Mouse (Mus musculus) left cerebral cortex, adult 8-10 months (tissue): ENCODE measurements around the gene Rasgef1b. TPM values are rescaled to one million over a fixed set of nuclear protein-coding genes. Genes with fewer than 3 reads are reported as not detected.

Source experiments
- DNase-seq, 2 experiments: peaks; one replicate each; pipeline ENCODE4 v3.0.0; 2022; ENCODE audit warnings: low spot score in 2 of 2
- total RNA-seq, 4 experiments: library from RNA; stranded (reverse); gene quantifications; 2 replicates each; pipeline ENCODE4 v1.2.4; 2022

Gene Rasgef1b
- total RNA-seq, 4 experiments from 2014 or later = 83.3 to 103 (median 87.8) TPM

DNA sequence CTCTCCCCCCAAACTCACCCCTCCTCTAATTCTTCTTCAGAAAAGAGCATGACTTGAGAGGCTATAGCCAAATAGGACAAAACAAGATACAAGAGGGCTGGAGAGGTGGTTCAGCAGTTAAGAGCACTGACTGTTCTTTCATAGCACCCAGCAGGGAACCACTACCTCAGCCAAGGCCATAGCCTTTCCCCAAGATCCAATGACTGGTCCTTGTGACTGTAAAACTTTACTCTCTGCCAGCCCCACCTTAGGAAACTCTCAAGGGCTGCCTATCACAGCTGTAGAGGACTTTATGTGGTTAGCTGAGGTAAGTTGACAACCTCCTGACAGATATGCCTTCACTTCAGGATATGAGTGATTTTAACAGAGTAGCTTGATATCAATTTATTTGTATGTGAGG lies 258.3 kb downstream of the Rasgef1b start:
- no peak for DNase-seq

DNA sequence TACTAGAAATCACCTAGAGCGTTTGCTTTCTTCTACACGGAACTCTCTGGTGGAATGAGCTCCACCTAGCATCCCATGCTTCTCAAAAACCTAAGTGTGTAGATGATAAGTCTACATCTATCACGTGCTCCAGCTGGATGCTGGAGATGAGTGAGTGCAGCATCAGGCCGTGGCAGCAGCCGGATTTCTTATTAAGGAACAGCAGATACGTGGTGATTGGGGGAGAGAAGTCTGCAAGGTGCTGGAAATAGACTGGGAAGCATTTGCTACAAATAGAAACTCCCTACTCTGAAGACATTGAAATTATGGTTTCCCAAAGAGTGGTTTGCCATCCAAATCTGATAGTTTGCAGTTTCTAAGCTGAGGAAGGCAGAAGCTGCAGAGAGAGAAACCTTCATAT lies 269.9 kb downstream of the Rasgef1b start:
- peak in 1 of 2 experiments; percentile 64 for DNase-seq

DNA sequence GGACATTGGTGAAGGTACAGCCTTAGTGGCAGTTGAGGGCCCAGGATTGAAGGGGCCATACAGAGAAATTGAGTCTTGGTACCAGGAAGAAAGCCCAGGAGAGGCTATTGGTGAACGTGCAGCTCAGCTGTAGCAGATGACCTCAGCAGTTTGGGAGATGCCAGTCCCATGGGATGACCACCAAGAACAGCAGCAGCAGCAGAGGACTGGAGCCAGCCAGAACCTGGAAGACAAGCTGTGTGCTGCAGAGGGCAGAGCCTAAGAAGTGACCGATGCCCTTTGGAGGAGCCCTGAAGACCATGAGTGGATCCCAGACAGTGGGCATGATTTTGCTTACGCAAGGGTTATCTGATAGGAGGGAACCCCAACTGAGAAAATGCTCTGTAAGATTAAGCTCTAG lies 271.6 kb downstream of the Rasgef1b start:
- DNase-seq = no peak

DNA sequence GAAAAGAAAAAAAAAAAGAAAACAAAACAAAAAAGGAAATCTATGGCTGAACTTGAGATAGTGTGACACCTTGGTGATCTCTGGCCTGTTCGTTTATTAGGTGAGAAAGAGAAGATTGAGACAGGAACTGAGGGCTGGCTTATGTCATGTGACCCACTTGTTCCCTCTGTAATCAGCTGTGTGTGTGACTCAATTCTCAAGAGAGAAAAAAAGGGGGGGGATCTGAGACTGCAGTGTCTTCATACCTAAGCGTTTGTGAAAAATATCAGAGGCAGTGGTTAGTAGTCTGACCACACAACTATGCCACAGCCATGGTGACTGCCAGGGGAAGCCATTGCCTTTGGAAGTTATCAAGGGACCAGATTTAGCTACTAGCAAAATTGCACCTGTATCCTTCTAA lies 276.9 kb downstream of the Rasgef1b start:
- no peak for DNase-seq

DNA sequence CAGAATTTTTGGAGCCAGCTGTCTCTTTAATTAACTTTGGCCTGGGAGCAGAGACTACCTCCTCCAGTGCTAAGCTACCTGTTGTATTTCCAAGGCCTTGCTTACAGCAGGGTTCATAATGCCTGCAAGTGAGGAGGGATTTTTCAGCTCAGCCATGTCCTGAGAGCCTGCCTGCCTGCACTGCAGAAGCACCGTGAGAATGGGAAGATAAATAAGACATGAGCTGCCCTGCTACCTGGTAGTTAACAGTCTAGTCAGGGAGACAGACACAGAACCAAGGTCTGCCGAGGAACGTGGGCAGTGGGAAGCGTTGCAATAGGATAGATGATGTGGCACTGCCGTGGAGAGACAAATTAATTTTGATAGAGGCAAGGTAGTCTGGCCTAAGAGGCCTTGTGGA lies 277.4 kb downstream of the Rasgef1b start:
- DNase-seq = no peak

DNA sequence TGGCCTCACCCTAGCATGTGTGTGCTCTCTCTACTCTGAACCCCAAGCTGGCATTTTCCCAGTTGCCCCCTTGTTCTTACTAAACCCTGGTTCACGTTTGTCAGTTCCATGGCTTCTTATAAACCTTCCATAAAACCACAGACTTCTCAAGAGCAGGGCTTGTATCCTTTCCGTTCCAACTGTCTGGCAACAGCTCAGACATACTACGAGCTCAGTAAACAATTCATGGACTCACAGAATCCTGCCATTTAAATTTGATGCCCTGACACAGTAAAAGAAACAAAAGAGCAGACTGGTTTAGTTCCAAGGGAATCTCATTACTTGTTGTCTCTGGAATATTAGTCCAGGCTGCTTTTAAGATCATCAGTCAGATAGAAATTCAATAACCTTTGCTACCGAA lies 277.9 kb downstream of the Rasgef1b start:
- DNase-seq = no peak

DNA sequence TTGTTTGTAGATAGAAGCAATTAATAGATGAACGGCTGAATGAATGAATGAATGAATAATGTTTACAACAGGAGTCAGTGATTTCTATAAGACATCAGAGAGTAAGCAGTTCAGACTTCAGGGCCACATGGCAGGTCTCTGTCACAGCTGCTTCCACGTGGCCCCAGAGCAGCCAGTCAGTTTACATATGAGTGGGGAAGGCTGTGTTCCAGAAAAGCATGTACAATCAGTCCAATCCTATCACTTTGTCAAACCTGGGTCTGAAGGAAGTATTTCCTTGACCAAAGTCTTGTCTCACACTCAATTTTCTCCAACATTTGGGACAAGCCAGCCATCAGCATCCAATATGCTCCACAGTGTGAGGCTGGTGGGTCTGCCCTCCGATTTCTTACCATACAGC lies 278.4 kb downstream of the Rasgef1b start:
- DNase-seq = no peak

DNA sequence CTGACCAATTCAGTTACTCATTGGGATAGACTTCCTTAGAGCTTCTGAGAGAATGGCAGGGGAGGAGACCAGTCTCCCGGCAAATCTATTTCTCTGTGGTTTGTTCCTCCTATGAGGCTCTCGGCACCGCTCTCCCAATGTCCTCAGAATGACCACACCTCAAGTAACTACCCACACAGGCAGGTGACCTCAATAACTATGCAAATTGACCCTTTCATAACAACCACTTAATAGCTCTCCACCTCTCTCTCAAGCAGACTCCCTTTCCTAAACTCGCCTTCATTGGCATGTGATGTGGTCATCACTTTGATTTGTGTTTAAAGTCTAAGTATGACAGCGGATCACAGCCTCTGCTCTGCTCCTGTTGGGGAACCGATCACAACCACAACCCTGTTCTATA lies 281.4 kb downstream of the Rasgef1b start:
- no peak for DNase-seq

DNA sequence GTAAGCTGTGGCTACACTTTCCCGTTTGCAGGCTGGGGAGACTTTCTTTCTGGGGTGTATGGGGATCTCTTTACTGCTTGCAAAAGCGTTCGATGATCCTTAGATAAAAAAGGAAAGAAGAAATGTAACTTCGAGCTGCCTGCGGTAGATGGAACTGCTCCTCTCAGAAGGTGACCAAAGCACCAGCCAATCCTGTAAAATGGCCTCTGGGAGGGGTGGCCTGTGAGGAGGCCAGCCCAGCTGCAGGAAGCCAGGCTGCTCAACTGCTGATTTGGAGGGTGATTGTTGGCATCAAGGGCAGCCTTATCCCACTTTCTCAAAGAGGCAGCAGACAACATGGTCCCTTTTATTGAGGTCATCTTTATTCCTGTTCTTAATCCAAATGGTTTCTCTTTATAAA lies 283.6 kb downstream of the Rasgef1b start:
- DNase-seq = no peak

DNA sequence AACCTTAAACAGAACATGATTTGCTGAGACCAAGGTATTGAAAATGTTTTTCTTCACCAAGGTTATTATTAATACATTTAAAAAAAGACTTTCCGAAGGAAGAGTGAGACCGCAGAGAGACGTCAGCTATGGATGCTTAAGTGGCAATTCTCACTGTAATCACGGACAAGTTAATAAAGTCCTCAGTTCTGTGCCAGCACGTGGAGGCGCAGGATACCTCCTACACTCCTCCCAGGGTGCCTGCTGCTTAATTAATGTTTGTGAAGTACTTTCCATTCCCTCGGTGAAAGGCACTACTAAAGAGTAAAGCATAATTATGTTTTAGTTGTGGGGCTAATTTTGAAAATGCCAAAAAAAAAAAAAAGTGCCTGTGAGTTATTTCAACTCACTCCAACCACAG lies 284.1 kb downstream of the Rasgef1b start:
- peak in 1 of 2 experiments; percentile 31 for DNase-seq

DNA sequence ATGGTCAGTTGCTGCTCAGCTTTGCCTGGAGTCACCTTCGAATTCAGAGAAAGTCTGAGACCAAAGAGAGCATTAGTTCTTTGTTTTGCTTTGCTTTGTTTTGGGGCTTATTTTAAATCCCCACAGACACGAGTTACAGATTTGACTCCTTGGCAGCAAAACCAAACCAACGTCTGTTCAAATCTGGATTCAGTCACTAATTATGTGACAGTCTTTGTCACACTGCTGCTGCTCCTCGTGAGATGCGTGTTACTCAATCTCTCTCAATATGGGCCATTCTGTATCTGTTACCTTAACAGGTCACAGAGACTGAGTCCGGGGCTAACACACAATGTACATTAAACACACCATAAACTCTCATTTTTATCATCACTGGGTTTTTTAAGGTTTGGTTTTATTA lies 288.8 kb downstream of the Rasgef1b start:
- DNase-seq = no peak

DNA sequence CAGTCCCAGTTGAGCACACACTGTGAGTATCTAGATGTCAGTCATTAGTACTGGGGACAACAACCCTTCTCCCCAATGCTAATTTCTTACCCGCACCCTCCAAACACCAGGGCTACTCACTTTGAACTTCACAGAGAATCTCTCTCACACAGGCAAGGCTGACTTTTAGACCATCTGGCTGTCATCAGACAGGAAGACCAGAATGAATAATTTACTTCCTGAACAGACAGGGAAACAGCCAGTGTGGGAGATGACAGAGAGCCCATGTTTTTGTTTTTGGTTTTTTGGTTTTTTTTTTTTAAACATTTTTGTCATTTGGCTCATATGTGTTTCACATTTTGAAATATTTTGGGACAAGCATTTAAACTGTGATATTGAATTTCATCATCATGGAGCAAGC lies 290.3 kb downstream of the Rasgef1b start:
- DNase-seq = no peak

DNA sequence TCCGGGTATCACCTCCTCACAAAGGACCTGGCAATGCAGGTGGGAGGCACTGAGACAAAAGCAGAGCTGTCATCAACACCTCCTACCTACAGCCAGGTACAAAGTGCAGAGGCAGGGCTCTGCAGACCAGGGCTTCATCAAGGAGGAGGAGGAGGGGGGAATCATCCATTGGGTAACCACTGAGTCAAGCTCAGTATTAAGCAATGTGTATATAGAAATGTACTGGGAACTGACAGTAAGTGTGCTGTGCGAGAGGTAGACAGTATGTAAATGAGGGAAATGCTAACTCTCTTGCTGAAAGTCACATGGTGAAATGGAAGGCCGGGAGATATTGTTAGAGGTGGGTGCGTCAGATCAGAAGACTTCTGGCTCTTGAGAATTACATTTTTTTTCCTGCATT lies 294.6 kb downstream of the Rasgef1b start:
- no peak for DNase-seq

DNA sequence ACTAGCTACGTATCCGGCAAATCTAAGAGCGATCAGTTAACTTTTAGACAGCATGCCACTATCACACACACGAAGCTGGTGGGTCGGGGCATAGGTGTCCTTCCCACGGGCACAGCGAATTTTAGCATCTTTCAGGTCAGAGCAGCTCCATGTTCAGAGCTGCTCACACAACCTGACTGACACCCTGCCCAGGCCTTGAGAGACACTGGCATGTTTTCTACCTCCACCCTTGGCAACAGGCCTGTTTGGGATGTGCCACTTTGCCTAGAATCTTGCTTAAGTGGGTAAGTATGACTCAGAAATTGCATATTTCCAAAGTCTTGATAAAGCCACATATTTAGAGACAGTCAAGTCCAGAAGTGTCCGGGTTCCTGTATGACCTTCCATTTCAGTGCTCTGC lies 296.4 kb downstream of the Rasgef1b start:
- no peak for DNase-seq

DNA sequence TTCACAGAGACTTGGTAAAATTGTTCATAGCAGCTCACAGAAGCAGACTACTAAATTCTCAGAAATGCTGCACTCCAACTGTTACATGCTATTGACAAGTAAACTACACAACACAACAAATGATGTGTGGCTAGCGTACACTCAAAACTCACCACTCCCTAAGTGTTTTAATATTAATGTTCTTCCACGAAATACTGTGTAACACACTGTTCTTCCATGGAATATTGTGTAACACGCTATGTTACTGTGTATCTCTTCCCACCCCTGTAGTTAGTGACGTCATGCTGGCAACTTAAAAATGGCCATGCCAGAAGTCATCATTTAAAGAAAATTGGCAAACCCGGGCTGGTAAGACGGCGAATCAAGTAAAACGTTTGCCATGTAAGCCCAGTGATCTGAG lies 299.6 kb downstream of the Rasgef1b start:
- DNase-seq = no peak

DNA sequence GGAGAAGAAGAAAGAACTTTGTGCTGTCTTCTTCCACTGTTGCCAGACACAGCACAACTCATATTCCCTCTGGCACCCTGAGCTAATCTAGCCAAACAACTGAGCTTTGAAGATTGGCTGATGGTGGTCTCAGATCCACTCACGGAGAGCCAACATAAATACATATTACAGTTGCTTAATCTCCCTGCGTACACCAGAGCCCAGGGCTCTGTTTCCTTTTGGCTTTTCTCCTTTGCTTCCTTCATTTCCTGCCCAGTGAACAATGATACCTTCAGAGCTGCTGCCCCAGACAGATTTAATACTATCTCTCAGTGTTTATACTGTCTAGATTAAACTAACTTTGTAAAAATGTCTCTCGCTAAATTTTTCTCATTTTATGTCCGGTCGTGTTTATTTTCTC lies 300.2 kb downstream of the Rasgef1b start:
- DNase-seq = no peak

DNA sequence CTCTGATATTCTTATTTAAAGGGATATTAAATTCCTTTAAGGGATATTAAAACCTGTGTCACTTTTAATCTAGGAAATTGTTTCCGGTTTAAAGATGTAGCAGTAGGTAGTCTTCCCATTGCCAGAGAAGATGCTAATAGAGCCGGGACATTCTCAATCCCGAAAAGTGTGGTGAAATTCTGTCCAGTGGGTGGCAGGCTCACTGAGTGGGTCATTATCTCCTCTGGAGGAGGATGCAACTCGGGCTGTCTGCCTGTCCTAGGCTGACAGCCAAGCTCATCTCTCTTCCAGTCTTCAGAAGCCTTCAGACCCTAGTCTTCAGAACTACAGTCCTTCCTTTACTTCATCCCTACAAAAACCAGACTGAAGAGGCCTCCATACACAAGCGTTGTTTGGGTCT lies 305.6 kb downstream of the Rasgef1b start:
- DNase-seq = no peak

DNA sequence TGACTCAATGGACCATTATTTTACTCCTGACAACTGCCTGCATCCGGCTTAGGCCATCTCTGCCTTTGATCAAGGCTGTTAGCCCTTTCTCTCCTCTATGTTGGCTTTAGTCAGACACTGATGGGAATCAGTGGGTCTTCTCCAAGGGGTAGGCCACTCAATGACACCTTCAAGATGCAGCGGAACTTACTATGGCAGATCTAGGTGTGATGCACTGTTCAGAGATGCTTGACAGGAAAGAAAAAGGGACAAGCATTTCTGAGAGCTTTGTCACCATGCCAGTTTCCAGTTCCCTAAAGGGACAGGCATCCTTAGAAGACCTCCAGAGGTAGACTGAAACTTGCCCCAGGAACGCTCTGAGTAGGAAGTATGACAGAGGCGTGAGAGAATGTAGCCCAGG lies 306.0 kb downstream of the Rasgef1b start:
- DNase-seq = no peak

DNA sequence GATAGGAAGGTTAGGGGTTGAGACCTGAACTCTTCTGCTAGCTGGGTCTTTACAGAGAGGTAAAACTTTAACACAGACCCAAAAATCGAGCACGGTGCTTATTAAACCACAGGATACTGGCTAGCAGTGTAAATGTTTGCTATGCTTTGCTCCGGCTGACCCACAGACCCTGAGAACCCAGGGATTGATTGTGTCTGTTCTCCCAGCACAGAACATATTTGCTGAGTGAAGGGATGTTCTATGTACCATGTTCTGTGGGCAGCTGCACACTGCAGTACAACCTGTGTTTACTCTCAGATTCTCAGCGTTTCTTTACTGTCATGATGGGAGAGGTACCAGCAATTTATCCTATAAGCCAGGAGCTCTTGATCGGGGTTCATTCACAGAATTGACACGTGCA lies 306.8 kb downstream of the Rasgef1b start:
- no peak for DNase-seq

DNA sequence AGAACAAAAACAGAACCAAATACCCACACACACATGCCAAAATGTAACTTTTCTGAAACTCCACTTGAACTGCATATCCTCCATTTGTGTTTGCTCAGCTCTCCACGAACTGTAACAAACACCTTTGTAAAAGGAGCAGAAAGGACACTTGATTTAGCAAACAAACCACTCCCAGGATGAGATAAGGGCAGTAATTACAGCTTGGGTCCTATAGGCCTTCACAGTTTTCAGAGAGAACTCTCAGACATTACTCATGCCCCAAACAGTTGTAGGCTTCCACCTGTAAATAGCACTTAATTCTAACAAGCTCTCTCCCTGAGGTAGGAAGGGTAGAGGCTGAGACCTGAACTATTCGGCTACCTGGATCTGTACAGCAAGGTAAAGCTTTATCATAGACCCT lies 309.0 kb downstream of the Rasgef1b start:
- DNase-seq = no peak

DNA sequence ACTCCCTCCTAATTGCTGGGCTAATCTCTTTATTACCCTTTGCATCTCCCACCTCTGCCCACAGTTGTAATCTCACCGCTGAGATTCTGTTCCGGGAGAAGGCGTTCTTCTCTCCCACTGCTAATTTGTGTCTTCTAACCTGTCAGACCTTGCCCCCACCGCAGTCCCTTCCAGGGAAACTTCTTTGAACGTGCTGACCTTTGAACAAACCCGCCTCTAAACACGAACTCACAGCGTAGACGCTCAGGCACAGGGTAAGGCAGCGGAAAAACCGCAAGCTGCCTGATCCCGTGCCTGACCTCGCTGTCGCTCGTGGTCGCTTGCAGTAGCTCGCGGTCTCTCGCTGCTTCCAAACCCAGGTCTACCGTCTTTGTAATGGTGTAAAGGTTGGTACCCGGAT lies 312.0 kb downstream of the Rasgef1b start:
- no peak for DNase-seq

DNA sequence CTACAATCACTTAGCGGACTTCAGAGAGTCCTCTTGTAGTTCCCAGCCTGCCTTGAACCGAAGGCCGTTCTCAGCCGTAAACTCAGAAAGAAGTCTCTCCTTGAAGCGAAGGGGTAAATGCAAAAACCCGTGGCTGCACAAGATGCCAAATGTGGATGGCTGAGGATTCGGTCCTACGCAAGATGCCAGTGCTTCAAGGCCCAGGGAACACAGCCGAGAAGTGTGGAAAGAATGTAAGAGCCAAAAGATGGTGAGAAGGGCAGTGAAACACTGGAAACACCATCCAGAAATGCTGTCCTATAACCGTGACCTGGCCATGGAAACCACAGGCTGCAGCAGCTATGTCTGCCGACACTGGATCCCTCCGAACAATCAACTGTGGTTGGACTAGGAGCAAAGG lies 313.2 kb downstream of the Rasgef1b start:
- no peak for DNase-seq

DNA sequence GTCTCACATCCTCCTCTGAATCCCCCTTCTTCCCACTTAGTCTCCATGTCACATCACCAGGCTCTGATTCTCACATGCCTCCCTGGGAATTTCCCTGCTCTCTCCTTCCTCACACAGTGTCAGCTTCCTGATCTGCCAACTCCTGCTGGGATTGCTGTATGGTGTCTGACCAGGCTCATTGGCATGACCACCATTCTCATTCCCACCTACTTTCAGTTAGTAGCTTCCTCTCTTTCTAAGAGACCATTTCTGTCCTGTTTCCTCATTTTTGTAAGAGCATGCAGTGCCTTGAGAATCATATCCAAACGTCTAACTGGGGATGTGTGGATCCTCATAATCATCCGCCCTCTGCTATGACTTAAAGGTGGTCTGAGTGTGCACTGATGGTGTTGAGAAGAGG lies 313.8 kb downstream of the Rasgef1b start:
- no peak for DNase-seq

DNA sequence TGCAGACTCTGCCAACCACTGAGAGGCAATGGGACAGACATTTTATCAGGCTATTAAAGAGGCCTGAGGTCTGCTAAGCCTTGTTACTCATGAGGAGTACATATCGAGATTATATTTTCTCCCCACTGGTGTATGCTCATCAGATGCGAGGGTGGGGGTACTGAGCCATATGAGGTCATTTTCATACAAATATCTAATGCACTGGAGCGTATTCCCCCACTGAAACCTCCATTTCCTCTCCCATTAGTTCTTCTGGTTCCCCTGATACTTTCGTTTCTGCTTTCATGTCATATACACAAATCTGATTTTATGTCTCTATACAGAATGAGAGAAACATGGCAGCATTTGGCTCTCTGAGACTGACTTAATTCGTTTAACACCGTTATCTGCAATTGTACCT lies 314.6 kb downstream of the Rasgef1b start:
- DNase-seq = no peak

DNA sequence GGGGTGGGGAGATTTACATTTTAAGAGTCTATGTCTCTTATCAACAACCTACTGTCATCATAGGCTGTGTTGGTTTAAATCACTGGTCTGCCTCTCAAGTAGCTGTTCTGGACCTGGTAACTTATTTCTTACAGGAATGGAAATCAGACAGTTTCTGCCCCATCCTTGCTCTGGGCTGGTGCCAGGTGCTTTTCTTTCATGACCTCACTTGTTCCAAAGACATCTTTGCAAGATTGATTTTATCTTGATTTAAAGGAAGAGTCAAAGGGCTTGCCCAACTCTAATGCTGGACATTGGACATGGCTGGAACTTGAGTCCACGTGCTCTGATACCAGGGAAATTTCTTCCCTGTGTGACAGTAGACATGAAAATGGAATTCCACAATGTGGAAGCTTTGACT lies 315.0 kb downstream of the Rasgef1b start:
- DNase-seq = no peak
